Mouse (Mus musculus): ENCODE results near the gene Gm28710.

The Gm28710 gene

DNA sequence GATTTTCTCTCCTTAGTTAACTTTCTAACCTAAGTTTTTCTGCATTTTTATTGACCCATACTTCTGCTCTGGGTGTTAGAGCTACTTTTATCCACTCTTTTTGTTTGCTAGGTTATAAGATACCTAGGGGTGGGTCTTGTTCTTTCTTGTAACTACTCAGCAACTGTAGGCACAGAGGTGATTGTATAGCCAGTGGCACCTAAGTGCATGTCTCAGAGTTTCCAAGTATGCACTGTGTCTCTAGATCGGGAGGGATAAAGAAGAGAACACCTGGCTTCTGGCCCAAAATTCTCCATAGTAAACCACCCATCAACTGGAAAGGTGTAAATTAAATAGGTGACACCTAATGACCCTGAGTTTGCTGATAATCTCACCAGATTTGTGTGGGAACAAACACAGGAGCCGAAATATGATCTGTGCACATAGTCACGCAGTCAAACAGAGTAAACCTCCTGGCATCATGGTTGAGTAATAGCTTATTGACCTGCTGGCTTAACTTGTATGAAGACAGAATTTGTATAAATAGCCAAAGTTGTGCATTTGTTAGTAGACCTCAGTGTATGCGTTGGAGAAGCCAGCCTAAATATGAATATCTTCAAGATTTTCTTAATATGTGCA is at the start of gene Gm28710:
Gm28710 (plus strand) TSS at position 568 of the 618 bp plus-strand sequence.
- no peak for DNase-seq (ENCODE audit: low read depth, low spot score)

- DNase-seq (ENCODE audit: low read depth, low spot score), result no peak
Measured at GRCm38 (mm10) chr5:16777176-16777575, 14.4 kb upstream of the Gm28710 start.

- DNase-seq (ENCODE audit: low read depth, low spot score), result no peak
Measured at GRCm38 (mm10) chr5:16778610-16779172, 12.9 kb upstream of the Gm28710 start.

GRCm38 (mm10) chr5:16785627-16786026 is 6.0 kb upstream of the Gm28710 start:
- no peak for DNase-seq (ENCODE audit: low read depth, low spot score)

DNA sequence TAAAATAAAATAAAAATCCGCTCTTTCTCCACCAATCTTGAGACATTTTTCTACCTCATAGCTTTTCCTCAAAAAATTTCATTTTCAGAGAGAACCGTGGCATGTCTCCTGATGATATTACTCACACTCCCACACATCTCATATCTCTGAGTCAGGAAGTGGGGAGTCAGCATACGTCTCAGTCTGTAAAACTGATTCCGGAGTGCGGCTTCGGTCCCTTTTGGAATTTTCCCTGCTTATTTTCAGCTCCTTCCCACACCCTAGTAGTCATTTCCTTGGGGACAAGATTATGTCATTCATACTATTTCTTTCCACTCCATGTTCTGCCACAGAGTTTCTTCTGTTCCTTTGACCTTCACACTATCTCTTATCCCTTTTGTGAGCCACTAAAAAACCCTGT is 3.4 kb downstream of the Gm28710 start:
- DNase-seq (ENCODE audit: low read depth, low spot score), result peak; percentile 65

DNA sequence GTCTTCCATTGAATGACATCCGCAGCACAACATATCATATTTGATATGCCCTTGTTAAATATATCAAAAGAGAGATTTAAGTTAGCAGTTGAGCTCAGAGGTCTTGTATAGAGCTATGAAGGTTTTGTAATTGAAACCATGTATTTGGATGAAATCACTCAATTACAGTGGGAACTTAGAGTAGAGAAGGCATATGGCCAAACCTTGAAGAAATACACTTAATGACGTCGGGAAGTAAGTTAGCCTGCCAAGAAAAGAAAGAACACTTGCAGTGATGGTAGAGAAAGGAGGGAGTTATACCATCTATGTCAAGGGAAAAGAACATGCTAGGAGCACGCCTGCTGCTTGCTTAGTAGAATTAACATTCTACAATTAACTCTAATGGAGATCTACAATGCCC is 11.1 kb downstream of the Gm28710 start:
- DNase-seq (ENCODE audit: low read depth, low spot score), result no peak

- DNase-seq (ENCODE audit: low read depth, low spot score), result no peak
Measured at GRCm38 (mm10) chr5:16838991-16839390, 47.4 kb downstream of the Gm28710 start.

DNA sequence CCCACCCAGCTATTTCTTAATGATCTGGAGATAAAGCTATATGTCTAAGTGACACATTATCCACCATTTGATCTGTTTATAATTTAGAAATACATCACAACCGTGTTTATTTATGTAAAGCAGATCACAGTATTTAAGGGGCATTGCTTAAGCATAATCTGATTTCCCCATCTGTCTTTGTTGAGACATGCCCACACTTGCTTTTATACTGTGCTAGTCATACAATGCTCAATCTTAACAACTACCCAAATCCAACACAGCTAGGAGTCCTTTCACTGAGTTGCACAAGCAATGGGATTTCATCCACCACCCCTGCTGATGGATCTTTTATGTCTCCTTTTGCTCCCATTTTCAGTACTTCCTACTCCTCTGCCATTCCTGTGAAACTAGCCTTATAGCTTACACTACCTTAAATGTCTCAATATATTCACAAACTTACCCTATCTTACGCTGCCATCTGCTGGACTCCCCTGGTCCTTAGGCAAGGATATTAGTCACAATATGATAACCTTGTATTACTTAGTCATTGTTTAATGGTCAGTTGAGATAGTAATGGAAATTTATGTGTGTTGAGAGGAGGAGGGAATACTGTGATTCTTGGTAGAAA is 77.8 kb downstream of the Gm28710 start:
- DNase-seq (ENCODE audit: low read depth, low spot score), result peak; percentile 47

GRCm38 (mm10) chr5:16894161-16894560 is 102.6 kb downstream of the Gm28710 start:
- DNase-seq (ENCODE audit: low read depth, low spot score), result no peak

DNA sequence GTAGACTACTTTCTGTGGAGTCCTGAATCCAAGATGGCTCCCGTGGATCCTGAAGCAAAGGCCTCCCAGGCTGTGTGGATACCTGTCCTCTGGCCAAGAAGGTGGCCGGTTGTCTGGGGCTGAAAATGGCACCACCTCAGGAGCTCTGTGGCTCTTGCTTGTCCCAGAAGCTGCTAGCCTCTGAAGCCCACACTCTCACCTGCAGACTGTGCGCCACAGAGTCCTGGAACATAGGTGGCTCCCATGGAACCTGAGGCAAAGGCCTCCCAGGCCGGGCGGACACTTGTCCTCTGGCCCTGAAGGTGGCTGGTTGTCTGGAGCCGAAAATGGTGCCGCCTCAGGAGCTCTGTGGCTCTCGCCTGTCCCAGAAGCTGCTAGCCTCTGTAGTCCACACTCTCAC is 128.2 kb downstream of the Gm28710 start:
- DNase-seq (ENCODE audit: low read depth, low spot score), result no peak

DNA sequence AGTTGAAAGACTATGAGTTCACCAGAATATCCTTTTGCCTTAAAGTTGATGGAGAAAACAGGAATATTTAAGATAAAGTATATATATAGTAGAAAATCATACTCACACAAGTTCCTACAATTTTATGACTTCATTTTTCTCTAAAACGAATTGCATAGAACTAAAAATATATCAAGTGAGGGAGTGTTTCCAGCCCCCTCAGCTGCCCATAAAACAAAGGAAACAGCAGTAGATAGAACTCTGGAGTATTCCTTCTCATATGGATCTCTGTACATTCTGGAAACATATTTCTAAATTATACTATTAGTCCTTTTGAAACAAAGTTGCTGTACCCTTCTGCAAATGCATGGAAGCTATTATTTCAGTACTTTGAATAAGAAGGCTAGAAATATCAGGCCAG is 130.9 kb downstream of the Gm28710 start:
- DNase-seq (ENCODE audit: low read depth, low spot score), result peak; percentile 24

Measured in telencephalon, adult 2 months (tissue).